Mouse (Mus musculus): ENCODE data around the gene Atp5g1. TPM values are rescaled to one million over a fixed set of nuclear protein-coding genes. Genes with fewer than 3 reads are reported as not detected.

Atp5g1 gene
- total RNA-seq, 2 experiments from 2014 or later: 1,118 to 1,302 TPM

- DNase-seq: no peak
These were observed 47.3 kb downstream of the Atp5g1 start for GRCm38 (mm10) chr11:96028130-96028529.

GRCm38 (mm10) chr11:96020622-96021021 lies 54.8 kb downstream of the Atp5g1 start:
- DNase-seq: no peak

Other genes starting within 250 kb of the Atp5g1 start
- gene Gngt2, start 238.5 kb downstream of the Atp5g1 start, total RNA-seq (2021): 1 to 10 TPM; 7.0 to 9.4 TPM
- gene Abi3, start 233.2 kb downstream of the Atp5g1 start, total RNA-seq (2021): 1 to 10 TPM; 3.4 to 7.1 TPM
- gene B4galnt2, start 160.8 kb downstream of the Atp5g1 start, total RNA-seq (2021): not detected
- gene Igf2bp1, start 69.7 kb downstream of the Atp5g1 start, total RNA-seq (2021): 1 to 10 TPM in 1 of 2 experiments, under 1 TPM in 1; 0.23 to 1.4 TPM
- gene Gip, start 51.1 kb downstream of the Atp5g1 start, total RNA-seq (2021): not detected
- 10 to 100 TPM; 31.6 to 34.5 TPM for gene Snf8, start 40.8 kb downstream of the Atp5g1 start, total RNA-seq (2021)
- 10 to 100 TPM; 24.2 to 29.8 TPM for gene Ube2z, start 10.3 kb downstream of the Atp5g1 start, total RNA-seq (2021)
- not detected for gene Calcoco2, start 36.3 kb upstream of the Atp5g1 start, total RNA-seq (2021)
- gene Ttll6, start 58.1 kb upstream of the Atp5g1 start, total RNA-seq (2021): not detected
- gene Hoxb13, start 118.6 kb upstream of the Atp5g1 start, total RNA-seq (2021): not detected
- under 1 TPM; 0.63 to 0.79 TPM for gene Hoxb9, start 195.8 kb upstream of the Atp5g1 start, total RNA-seq (2021)
- 1 to 10 TPM in 1 of 2 experiments, under 1 TPM in 1; 0.92 to 1.9 TPM for gene Hoxb8, start 206.2 kb upstream of the Atp5g1 start, total RNA-seq (2021)
- gene Hoxb7, start 211.0 kb upstream of the Atp5g1 start, total RNA-seq (2021): 1 to 10 TPM; 1.6 to 1.9 TPM
- 1 to 10 TPM in 1 of 2 experiments, under 1 TPM in 1; 0.56 to 2.0 TPM for gene Hoxb6, start 216.8 kb upstream of the Atp5g1 start, total RNA-seq (2021)
- 1 to 10 TPM in 1 of 2 experiments, under 1 TPM in 1; 0.89 to 1.3 TPM for gene Hoxb5, start 227.7 kb upstream of the Atp5g1 start, total RNA-seq (2021)
- 1 to 10 TPM in 1 of 2 experiments, under 1 TPM in 1; 0.45 to 1.1 TPM for gene Hoxb4, start 242.6 kb upstream of the Atp5g1 start, total RNA-seq (2021)
- gene Hoxb3, start 247.7 kb upstream of the Atp5g1 start, total RNA-seq (2021): 1 to 10 TPM in 1 of 2 experiments, under 1 TPM in 1; 0.89 to 1.6 TPM